Mouse (Mus musculus) midbrain, embryonic 13.5 days (tissue): ENCODE data around the gene Junb. TPM values are rescaled to one million over a fixed set of nuclear protein-coding genes. Genes with fewer than 3 reads are reported as not detected.

Source experiments
- ATAC-seq: fragments of 200-750 bp; cut with Nextera tagmentation; 2 replicates; pipeline ENCODE4 v1.8.0; 2017; ENCODE audit warnings: mild to moderate bottlenecking, moderate TSS enrichment, moderate library complexity
- H3K27ac ChIP-seq: fragments of 300-500 bp; sonication (generic); 2 replicates; pipeline ENCODE4 v1.5.1; 2015; ENCODE audit warnings: inconsistent platforms, mild to moderate bottlenecking, moderate library complexity
- H3K27me3 ChIP-seq: fragments of 300-500 bp; sonication (generic); 2 replicates; pipeline ENCODE4 v1.6.1; 2015; ENCODE audit warnings: mild to moderate bottlenecking, inconsistent platforms
- H3K36me3 ChIP-seq: fragments of 300-500 bp; sonication (generic); 2 replicates; pipeline ENCODE4 v1.6.1; 2015; ENCODE audit warnings: mild to moderate bottlenecking, inconsistent platforms
- H3K4me1 ChIP-seq: fragments of 300-500 bp; sonication (generic); replicated peaks from 2 replicates; pipeline ENCODE4 v1.6.1; 2015; ENCODE audit warnings: inconsistent platforms
- H3K4me2 ChIP-seq: fragments of 300-500 bp; sonication (generic); replicated peaks from 2 replicates; pipeline ENCODE4 v1.6.1; 2015; ENCODE audit warnings: moderate library complexity, mild to moderate bottlenecking, inconsistent platforms
- H3K4me3 ChIP-seq: fragments of 300-500 bp; sonication (generic); replicated peaks from 2 replicates; pipeline ENCODE4 v1.5.1; 2015; ENCODE audit warnings: mild to moderate bottlenecking, inconsistent platforms
- H3K9ac ChIP-seq: fragments of 300-500 bp; sonication (generic); replicated peaks from 2 replicates; pipeline ENCODE4 v1.6.1; 2015; ENCODE audit warnings: mild to moderate bottlenecking, inconsistent platforms
- H3K9me3 ChIP-seq: fragments of 300-500 bp; sonication (generic); 2 replicates; pipeline ENCODE4 v1.6.1; 2016; ENCODE audit warnings: mild to moderate bottlenecking, inconsistent platforms
- WGBS: fragments of 180-500 bp; shearing (Covaris S2); methylation state at CpG from one replicate; pipeline ENCODE4 v1.1.7; 2015; 5-methylcytosine and 5-hydroxymethylcytosine counted together
- polyA plus RNA-seq: library from polyadenylated mRNA; unstranded; fragments of >200 nt; fragmentation: Nextera tagmentation; extraction: Ambion mirVana; gene quantifications from 2 replicates; pipeline ENCODE4 v1.2.1, GENCODE M21; 2015

The Junb gene
- 3.5 and 6.1 TPM in 2 replicates for polyA plus RNA-seq

DNA sequence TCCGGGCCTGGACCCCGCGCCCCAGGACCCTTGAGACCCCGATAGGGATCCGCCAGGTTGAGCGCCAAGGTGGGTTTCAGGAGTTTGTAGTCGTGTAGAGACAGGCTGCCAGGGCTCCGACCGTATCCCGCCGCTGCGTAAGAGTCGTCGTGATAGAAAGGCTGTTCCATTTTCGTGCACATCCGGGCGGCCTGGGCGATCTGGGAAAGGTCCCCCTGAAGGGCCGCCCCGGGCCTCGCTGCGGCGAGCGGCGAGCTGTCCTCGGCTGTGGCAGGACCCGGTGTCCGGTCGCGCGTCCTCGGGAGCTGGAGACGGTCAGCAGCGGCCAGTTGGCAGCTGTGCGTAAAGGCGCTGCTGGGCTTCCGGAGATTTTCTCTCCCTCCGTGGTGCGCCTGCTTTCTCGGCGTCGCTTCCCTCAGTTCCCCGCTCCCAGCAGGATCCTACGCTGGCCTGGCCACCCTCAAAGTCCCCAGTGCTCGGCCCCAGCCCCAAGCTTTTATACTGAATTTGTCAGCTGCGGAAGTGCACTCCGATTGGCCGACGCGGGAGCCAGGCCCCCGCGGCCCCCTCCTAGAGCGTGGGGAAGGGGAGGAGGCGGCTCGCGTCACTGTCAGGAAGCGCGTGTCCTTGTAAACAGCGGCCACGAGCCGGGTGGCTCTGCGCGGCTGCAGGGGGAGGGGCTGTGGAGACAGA lies at the start of gene Junb:
TSS of gene Junb (minus strand) at position 471 of the 693 bp plus-strand sequence.
- Histone ChIP-seq H3K4me3 (peak within 1 kb of the TSS; percentile 53), H3K9ac (peak within 1 kb of the TSS; percentile 67), H3K4me1 (peaks cover 73% of the 10 kb centered on the region), H3K36me3 (peaks cover 18% of the 10 kb centered on the region), H3K4me2 (peak within 1 kb of the TSS; percentile 95), H3K27me3 (peaks cover 48% of the 10 kb centered on the region), H3K9me3 (no peaks in the 10 kb centered on the region), H3K27ac (peak within 1 kb of the TSS; percentile 35)
- WGBS = under 1% methylated on average over 63 of the region's 63 CpGs
- peak; percentile 26 for ATAC-seq

DNA sequence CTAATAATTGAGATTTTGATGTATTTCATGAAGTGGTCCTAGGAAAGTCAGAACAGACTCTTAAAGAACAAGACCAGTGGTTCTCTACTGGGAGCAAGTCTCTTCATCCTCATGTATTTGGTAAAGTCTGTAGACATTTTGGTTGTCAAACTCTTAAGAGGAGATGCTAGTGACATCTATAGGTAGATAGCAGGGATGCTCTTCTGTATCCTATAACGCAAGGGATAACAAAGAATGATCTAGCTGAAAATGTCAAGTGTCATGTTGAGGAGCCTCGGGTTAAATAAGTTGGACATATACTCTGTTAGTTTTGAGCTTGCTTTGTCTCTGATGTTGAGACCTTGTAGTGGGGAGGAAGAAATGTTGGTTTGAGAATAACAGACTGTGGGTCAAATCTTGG lies 49.4 kb upstream of the Junb start:
- Histone ChIP-seq H3K9me3 (no peaks in the 10 kb centered on the region), H3K27ac (no peak overlapping the region), H3K36me3 (peaks cover 44% of the 10 kb centered on the region), H3K4me2 (peak overlapping the region; percentile 92), H3K4me3 (peak overlapping the region; percentile 99), H3K9ac (peak overlapping the region; percentile 99), H3K4me1 (peaks cover 40% of the 10 kb centered on the region), H3K27me3 (no peaks in the 10 kb centered on the region)
- 27% methylated on average over 2 of the region's 2 CpGs for WGBS
- ATAC-seq = no peak

DNA sequence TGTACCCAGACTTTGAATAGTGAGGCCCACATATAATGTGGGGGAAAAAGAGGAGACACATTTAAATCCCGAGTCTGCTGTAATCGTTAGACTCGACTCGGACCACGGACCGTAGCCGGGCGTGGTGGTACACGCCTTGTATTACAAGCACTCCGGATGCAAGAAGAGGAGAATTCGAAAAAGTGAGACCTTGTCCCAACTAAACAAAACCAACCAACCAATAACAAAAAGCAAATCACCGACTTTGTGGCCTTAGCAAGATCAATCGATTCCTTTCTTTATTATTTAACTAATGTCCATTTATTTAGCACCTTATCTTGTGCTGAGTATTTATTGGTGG lies 49.0 kb upstream of the Junb start:
- peak overlapping the region; percentile 92 for H3K4me2 ChIP-seq
- no peak for ATAC-seq
- H3K36me3 ChIP-seq = peaks cover 43% of the 10 kb centered on the region
- peak overlapping the region; percentile 99 for H3K9ac ChIP-seq
- no peaks in the 10 kb centered on the region for H3K9me3 ChIP-seq
- H3K27ac ChIP-seq = peak overlapping the region; percentile 89
- peak overlapping the region; percentile 99 for H3K4me3 ChIP-seq
- H3K4me1 ChIP-seq = peaks cover 40% of the 10 kb centered on the region
- H3K27me3 ChIP-seq = no peaks in the 10 kb centered on the region
- 1% methylated on average over 13 of the region's 13 CpGs for WGBS

DNA sequence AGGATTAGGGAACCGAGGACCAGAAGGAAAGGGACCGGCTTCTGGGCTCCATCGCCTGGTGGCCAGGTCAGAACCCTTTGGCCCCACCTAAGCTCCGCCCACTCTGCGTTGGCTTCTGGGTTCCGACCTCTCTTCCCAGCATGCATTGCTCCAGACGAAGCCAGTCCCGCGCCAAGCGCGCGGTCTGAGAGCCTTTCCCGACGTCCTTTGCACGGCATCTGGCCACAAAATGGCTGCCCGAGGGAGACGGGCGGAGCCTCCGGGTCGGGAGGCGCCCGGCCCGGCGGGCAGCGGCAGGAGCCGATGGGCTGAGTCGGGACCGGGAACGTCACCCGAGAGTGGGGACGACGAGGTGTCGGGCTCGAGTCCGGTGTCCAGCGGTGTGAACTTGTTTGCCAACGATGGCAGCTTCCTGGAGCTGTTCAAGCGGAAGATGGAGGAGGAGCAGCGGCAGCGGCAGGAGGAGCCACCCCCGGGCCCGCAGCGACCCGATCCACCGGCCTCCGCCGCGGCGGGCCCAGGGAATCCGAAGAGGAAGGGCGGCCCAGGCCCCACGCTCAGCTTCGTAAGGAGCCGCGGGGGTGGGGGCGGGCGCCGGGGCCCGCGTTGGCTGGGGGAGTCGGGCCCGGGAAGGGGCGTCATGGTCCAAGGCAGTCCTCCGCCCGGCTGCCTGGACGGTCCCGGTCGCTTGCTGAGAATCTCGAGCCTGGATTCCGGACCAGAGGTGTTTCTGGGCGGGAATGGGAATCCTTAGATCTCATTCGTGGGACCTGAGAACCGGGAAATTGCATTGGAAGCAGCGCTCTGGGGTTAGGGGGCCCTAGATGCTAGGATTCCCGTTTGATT lies 48.4 kb upstream of the Junb start, which contains the start of gene Trir:
TSS of gene Trir (plus strand) at position 154 of the 846 bp plus-strand sequence.
- peak within 1 kb of the TSS; percentile 99 for H3K4me3 ChIP-seq
- peak within 1 kb of the TSS; percentile 89 for H3K27ac ChIP-seq
- peaks cover 40% of the 10 kb centered on the region for H3K4me1 ChIP-seq
- peak within 1 kb of the TSS; percentile 99 for H3K9ac ChIP-seq
- H3K36me3 ChIP-seq = peaks cover 43% of the 10 kb centered on the region
- ATAC-seq = peak; percentile 75
- no peaks in the 10 kb centered on the region for H3K27me3 ChIP-seq
- peak within 1 kb of the TSS; percentile 92 for H3K4me2 ChIP-seq
- WGBS = under 1% methylated on average over 74 of the region's 75 CpGs
- no peaks in the 10 kb centered on the region for H3K9me3 ChIP-seq

DNA sequence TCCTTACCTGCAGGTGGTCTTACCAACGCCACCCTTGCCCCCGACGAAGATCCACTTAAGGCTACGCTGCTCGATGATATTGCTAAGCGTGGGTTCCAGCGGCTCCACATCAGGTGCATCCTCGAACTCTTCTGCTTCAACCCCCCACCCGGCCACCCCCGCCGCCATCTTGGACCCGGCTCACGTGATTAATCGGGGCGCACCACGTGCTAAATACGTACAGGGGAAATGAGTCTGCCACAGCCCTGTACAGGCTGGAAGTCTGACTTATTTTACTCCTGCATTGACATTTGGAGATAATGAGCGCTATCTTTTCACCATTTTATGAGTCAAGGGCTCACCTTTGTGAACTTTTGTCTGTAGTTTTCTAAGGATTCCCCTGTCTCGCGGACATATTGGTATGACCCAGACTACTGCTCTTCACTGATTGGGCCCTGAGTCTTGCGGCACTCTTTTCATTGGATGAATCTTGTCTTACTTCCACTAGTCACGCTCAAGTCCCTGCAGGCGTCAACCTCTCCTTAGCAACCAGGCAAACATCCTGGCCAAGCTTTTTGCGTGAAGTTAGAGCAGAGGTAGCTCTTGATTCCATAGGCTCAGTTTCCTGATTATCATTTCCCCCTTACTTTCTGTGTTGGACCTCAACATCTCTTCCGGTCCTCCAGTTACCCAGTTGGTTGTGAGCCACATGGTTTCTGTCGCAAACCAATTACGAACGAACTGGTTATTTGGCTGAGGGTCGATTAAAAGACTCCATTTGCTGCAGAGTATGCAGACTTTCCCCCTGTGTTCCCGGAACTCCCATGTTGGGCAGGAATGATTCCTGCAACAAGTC lies 46.8 kb upstream of the Junb start, which contains the start of gene Asna1:
TSS of gene Asna1 (minus strand) at position 184 of the 835 bp plus-strand sequence.
- H3K4me3 ChIP-seq = peak within 1 kb of the TSS; percentile 94
- H3K27me3 ChIP-seq = no peaks in the 10 kb centered on the region
- ATAC-seq = peak; percentile 87
- peak within 1 kb of the TSS; percentile 92 for H3K4me2 ChIP-seq
- H3K9ac ChIP-seq = peak within 1 kb of the TSS; percentile 85
- 7% methylated on average over 30 of the region's 30 CpGs for WGBS
- H3K9me3 ChIP-seq = no peaks in the 10 kb centered on the region
- H3K4me1 ChIP-seq = peaks cover 43% of the 10 kb centered on the region
- peak within 1 kb of the TSS; percentile 89 for H3K27ac ChIP-seq
- H3K36me3 ChIP-seq = peaks cover 45% of the 10 kb centered on the region

DNA sequence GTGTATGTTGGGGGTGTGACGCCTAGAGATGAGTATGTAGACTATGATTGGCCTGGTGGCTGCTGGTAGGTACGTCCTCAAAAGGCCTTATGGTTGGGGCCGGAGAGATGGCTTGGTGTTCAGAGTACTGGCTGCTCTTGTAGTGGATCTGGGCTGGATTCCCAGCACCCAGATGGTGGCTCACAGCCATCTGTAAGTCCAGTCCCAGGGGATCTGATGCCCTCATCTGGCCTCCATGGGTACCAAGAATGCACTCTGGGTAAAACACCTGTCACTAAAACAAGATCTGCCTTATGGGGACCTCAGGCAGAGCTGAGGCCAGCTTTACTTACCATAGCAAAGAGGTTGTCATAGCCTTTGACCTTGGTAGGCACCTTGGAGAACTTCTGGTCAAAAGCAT lies 45.3 kb upstream of the Junb start:
- Histone ChIP-seq H3K27ac (no peak overlapping the region), H3K36me3 (peaks cover 49% of the 10 kb centered on the region), H3K9ac (no peak overlapping the region), H3K4me1 (peaks cover 37% of the 10 kb centered on the region), H3K4me3 (peak overlapping the region; percentile 94), H3K4me2 (peak overlapping the region; percentile 92), H3K9me3 (no peaks in the 10 kb centered on the region), H3K27me3 (no peaks in the 10 kb centered on the region)
- ATAC-seq = no peak
- 96% methylated on average over 3 of the region's 3 CpGs for WGBS

DNA sequence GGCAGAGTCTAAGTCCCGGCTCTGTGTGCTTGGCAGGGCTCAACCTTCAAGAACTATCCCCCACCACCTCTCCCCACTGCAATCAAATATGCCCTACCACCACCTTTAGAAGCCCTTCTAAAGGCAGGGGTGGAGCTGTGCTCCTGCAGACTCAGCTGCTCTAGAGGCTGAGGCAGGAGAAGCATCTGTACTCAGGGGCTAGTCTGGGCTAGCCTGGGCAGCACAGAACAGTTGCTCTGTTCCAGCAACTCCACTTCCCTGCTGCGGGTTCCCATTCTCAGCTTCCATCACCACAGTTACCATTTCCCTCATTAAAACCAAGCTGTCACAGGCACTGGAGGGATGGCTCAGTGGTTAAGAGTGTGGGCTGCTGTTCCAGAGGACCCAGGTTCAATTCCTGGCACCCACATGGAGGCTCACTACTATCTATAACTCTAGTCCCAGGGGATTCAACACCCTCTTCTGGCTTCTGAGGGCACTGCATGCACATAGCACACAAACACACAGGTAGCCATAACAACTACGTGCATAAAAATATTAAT lies 43.1 kb upstream of the Junb start:
- 100% methylated on average over 3 of the region's 3 CpGs for WGBS
- H3K27ac ChIP-seq = no peak overlapping the region
- H3K9me3 ChIP-seq = no peaks in the 10 kb centered on the region
- H3K4me3 ChIP-seq = no peak overlapping the region
- no peak overlapping the region for H3K4me2 ChIP-seq
- no peak overlapping the region for H3K9ac ChIP-seq
- ATAC-seq = no peak
- peaks cover 69% of the 10 kb centered on the region for H3K36me3 ChIP-seq
- peaks cover 29% of the 10 kb centered on the region for H3K4me1 ChIP-seq
- no peaks in the 10 kb centered on the region for H3K27me3 ChIP-seq

DNA sequence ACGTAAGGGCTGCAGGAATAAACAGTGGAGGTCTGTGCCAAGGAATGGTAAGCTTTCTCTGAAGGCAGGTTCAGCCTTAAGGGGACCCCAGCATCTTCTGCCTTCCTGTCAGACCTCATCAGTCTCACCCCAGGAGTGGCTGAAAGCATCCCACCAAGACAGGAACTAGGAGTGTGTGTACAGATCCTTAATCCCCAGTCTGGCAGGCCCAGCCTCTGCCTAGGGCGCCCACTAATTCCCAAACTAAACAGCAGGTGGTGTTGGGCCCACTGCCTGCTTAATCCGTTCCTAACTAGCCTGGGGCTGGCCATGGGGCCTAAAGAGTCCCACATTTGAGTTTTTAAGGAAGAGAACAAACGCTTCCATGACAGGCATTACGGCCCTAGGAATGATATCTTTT lies 38.7 kb upstream of the Junb start:
- ATAC-seq = 0 out of 2 replicates have a peak, but pooled peaks have one; percentile 15
- peaks cover 14% of the 10 kb centered on the region; the same call in 1 of the 2 replicates for H3K4me1 ChIP-seq
- H3K4me2 ChIP-seq = no peak overlapping the region
- peaks cover 54% of the 10 kb centered on the region for H3K36me3 ChIP-seq
- H3K27ac ChIP-seq = no peak overlapping the region; the same call in 1 of the 2 replicates
- H3K27me3 ChIP-seq = peaks cover 27% of the 10 kb centered on the region
- H3K9me3 ChIP-seq = no peaks in the 10 kb centered on the region
- H3K9ac ChIP-seq = no peak overlapping the region
- 26% methylated on average over 5 of the region's 5 CpGs for WGBS
- no peak overlapping the region for H3K4me3 ChIP-seq

DNA sequence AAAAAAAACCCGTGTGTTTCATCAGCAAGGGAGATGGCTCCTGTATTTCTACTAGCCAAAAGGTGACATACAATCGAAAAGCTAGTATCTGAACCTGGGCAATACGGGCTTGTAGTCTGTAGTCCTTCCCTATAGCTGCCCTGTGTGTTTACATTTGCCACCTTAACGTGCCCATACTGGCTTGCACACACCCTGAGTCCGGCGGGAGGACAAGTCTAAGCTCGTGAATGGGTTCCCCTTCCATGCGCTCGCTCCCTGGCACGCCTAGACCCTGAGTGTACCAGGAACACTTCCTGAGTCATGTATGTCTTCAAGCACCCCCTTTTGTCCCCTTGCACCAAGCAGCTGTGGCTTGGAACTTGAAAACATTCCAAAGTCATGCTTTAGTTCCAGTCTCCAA lies 38.2 kb upstream of the Junb start:
- WGBS = 68% methylated on average over 10 of the region's 10 CpGs
- no peak overlapping the region for H3K4me3 ChIP-seq
- no peak for ATAC-seq
- no peak overlapping the region for H3K27ac ChIP-seq
- H3K36me3 ChIP-seq = peaks cover 49% of the 10 kb centered on the region
- H3K27me3 ChIP-seq = peaks cover 32% of the 10 kb centered on the region
- peaks cover 14% of the 10 kb centered on the region; the same call in 1 of the 2 replicates for H3K4me1 ChIP-seq
- no peaks in the 10 kb centered on the region for H3K9me3 ChIP-seq
- H3K4me2 ChIP-seq = no peak overlapping the region
- H3K9ac ChIP-seq = no peak overlapping the region

DNA sequence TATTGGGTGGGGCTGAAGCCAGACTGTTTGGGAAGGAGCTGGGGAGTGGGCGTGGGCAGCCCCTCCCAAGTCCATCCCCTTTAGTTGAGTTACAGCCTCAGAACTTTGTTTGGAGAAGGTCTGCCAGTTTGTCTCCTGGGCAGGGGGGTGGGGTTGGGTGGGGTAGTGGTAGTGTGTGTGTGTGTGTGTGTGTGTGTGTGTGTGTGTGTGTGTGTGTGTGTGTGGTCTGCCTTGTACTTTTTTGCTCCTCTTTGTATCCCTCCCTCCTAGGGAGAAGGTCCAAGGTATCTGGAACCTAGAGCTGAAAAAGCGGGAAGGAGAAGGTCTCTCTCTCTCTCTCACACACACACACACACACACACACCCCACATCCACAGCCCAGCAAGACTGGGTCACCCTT lies 35.9 kb upstream of the Junb start, which contains the start of gene Best2:
TSS of gene Best2 (minus strand) at position 101 of the 400 bp plus-strand sequence.
- H3K9me3 ChIP-seq = no peaks in the 10 kb centered on the region
- WGBS = 60% methylated on average over 1 of the region's 2 CpGs
- peak within 1 kb of the TSS; percentile 62; the same call in 1 of the 2 replicates for H3K9ac ChIP-seq
- peaks cover 11% of the 10 kb centered on the region; the same call in 1 of the 2 replicates for H3K4me1 ChIP-seq
- ATAC-seq = no peak
- H3K4me3 ChIP-seq = peak within 1 kb of the TSS; percentile 34
- peaks cover 26% of the 10 kb centered on the region for H3K36me3 ChIP-seq
- peaks cover 48% of the 10 kb centered on the region for H3K27me3 ChIP-seq
- H3K4me2 ChIP-seq = peak within 1 kb of the TSS; percentile 67
- H3K27ac ChIP-seq = no peak within 1 kb of the TSS

DNA sequence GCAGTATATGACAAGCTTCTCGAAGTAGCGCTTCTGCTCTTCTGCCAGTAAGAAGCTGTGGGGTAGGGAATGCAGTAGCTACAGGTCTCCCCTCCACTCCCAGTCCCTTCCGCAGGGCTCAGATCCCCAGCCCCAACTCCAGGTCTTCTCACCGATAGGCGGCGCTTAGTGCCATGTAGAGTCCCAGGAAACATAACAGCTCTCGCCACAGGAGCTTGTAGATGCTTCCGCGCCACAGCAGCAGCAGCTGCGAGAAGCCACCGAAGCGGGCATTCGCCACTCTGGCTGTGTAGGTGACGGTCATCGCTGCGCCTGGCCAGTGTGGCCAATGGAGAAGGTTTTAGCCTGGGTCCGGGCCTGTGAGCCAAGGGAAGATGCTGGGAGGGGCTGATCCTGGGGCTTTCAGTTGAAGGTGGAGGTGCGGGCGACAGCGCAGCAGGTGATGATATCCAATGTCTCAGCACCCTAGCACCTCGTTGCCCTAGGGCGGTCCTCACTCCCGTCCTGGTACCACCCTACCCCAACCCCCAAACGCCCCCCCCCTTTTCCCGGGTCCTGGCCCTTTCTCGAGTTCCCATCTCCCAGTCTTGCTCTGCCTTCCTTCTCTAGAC lies 34.8 kb upstream of the Junb start:
- ATAC-seq = peak; percentile 75
- Histone ChIP-seq H3K4me2 (peak overlapping the region; percentile 67), H3K27me3 (peaks cover 57% of the 10 kb centered on the region), H3K9me3 (no peaks in the 10 kb centered on the region), H3K9ac (peak overlapping the region; percentile 62; the same call in 1 of the 2 replicates), H3K4me1 (peaks cover 11% of the 10 kb centered on the region; the same call in 1 of the 2 replicates), H3K27ac (no peak overlapping the region), H3K36me3 (peaks cover 15% of the 10 kb centered on the region), H3K4me3 (peak overlapping the region; percentile 34)
- 6% methylated on average over 26 of the region's 26 CpGs for WGBS
